Mouse (Mus musculus): Measurements from ENCODE around the gene Sccpdh.
"Not testable (repeated sequence)": the region's sequence is repeated elsewhere in the genome, so short reads cannot be mapped to it uniquely, and the experiment has no call there.

Sccpdh gene

GRCm38 (mm10) chr1:179668836-179669537 is 977 bp downstream of the Sccpdh start:
- no peak for DNase-seq (ENCODE audit: low spot score)

GRCm38 (mm10) chr1:179674355-179674754 is 6.3 kb downstream of the Sccpdh start:
- no peak for DNase-seq (ENCODE audit: low spot score)

- DNase-seq (ENCODE audit: low spot score), result no peak
Observed at GRCm38 (mm10) chr1:179677031-179677430, 9.0 kb downstream of the Sccpdh start.

- no peak for DNase-seq (ENCODE audit: low spot score)
Observed at GRCm38 (mm10) chr1:179679326-179679725, 11.3 kb downstream of the Sccpdh start.

- DNase-seq (ENCODE audit: low spot score), result not testable (repeated sequence)
Observed at GRCm38 (mm10) chr1:179682753-179683152, 14.7 kb downstream of the Sccpdh start.

- no peak for DNase-seq (ENCODE audit: low spot score)
Observed at GRCm38 (mm10) chr1:179686348-179686747, 18.3 kb downstream of the Sccpdh start.

- no peak for DNase-seq (ENCODE audit: low spot score)
Observed at GRCm38 (mm10) chr1:179686781-179687180, 18.8 kb downstream of the Sccpdh start.

- no peak for DNase-seq (ENCODE audit: low spot score)
Observed at GRCm38 (mm10) chr1:179687305-179687704, 19.3 kb downstream of the Sccpdh start.

GRCm38 (mm10) chr1:179687966-179688365 is 20.0 kb downstream of the Sccpdh start:
- DNase-seq (ENCODE audit: low spot score), result no peak

- no peak for DNase-seq (ENCODE audit: low spot score)
Observed at GRCm38 (mm10) chr1:179688415-179688814, 20.4 kb downstream of the Sccpdh start.

GRCm38 (mm10) chr1:179688914-179689313 is 20.9 kb downstream of the Sccpdh start:
- no peak for DNase-seq (ENCODE audit: low spot score)

GRCm38 (mm10) chr1:179689479-179689878 is 21.5 kb downstream of the Sccpdh start:
- no peak for DNase-seq (ENCODE audit: low spot score)

- no peak for DNase-seq (ENCODE audit: low spot score)
Observed at GRCm38 (mm10) chr1:179704150-179704549, 36.1 kb downstream of the Sccpdh start.

GRCm38 (mm10) chr1:179705154-179705553 is 37.1 kb downstream of the Sccpdh start:
- DNase-seq (ENCODE audit: low spot score), result peak; percentile 15

- peak; percentile 68 for DNase-seq (ENCODE audit: low spot score)
Observed at GRCm38 (mm10) chr1:179709390-179709789, 41.4 kb downstream of the Sccpdh start.

GRCm38 (mm10) chr1:179710739-179711138 is 42.7 kb downstream of the Sccpdh start:
- DNase-seq (ENCODE audit: low spot score), result no peak

- no peak for DNase-seq (ENCODE audit: low spot score)
Observed at GRCm38 (mm10) chr1:179712658-179713057, 44.6 kb downstream of the Sccpdh start.

GRCm38 (mm10) chr1:179713367-179713766 is 45.4 kb downstream of the Sccpdh start:
- DNase-seq (ENCODE audit: low spot score), result no peak

GRCm38 (mm10) chr1:179715289-179715688 is 47.3 kb downstream of the Sccpdh start:
- DNase-seq (ENCODE audit: low spot score), result not testable (repeated sequence)

- no peak for DNase-seq (ENCODE audit: low spot score)
Observed at GRCm38 (mm10) chr1:179715786-179716185, 47.8 kb downstream of the Sccpdh start.

GRCm38 (mm10) chr1:179722811-179723469 is 54.9 kb downstream of the Sccpdh start:
- DNase-seq (ENCODE audit: low spot score), result no peak

- no peak for DNase-seq (ENCODE audit: low spot score)
Observed at GRCm38 (mm10) chr1:179728661-179729060, 60.7 kb downstream of the Sccpdh start.

- DNase-seq (ENCODE audit: low spot score), result no peak
Observed at GRCm38 (mm10) chr1:179731391-179731790, 63.4 kb downstream of the Sccpdh start.
